Mouse (Mus musculus) heart, embryonic 14.5 days (tissue): ENCODE measurements at regions not wholly inside any gene's neighbourhood (a gene's known extent, or its start where the extent isn't known, plus 50 kb on each side); places are given as distances from the start of the nearest gene placed in this dataset.

Experiments used
- ATAC-seq: fragments of 200-750 bp; cut with Nextera tagmentation; 2 replicates; pipeline ENCODE4 v1.8.0; 2017; ENCODE audit warnings: low read depth, moderate TSS enrichment; ENCODE audit not compliant: insufficient number of reproducible peaks, insufficient read depth, low FRiP score
- H3K27ac ChIP-seq, 2 experiments: fragments of 200-500 bp in 1 of 2; fragments of 300-500 bp in 1 of 2; sonication (generic) in 1 of 2; replicated peaks in 1 of 2; 2 replicates each; pipeline ENCODE4 v1.5.1; 2012 to 2014; ENCODE audit warnings: low read depth in 2 of 2, low read length in 2 of 2, control low read depth in 1 of 2, mild to moderate bottlenecking in 1 of 2, mixed read lengths in 1 of 2; ENCODE audit not compliant: control insufficient read depth in 1 of 2, insufficient read depth in 1 of 2
- H3K27me3 ChIP-seq: fragments of 300-500 bp; sonication (generic); 2 replicates; pipeline ENCODE4 v1.6.1; 2014; ENCODE audit warnings: mild to moderate bottlenecking, low read length, control low read depth; ENCODE audit not compliant: control insufficient read depth, insufficient read depth
- H3K36me3 ChIP-seq: fragments of 300-500 bp; sonication (generic); 2 replicates; pipeline ENCODE4 v1.6.1; 2014; ENCODE audit warnings: mild to moderate bottlenecking, control low read depth, low read length, mixed read lengths; ENCODE audit not compliant: control insufficient read depth, insufficient read depth
- H3K4me1 ChIP-seq, 2 experiments: fragments of 200-500 bp in 1 of 2; fragments of 300-500 bp in 1 of 2; sonication (generic) in 1 of 2; 2 replicates each; pipeline ENCODE4 v1.6.1; 2012 to 2014; ENCODE audit warnings: low read length in 2 of 2, control low read depth in 1 of 2, mixed read lengths in 1 of 2; ENCODE audit not compliant: control insufficient read depth in 2 of 2, insufficient read depth in 2 of 2
- H3K4me2 ChIP-seq: fragments of 300-500 bp; sonication (generic); 2 replicates; pipeline ENCODE4 v1.6.1; 2014; ENCODE audit warnings: mild to moderate bottlenecking, low read length
- H3K4me3 ChIP-seq, 2 experiments: fragments of 200-500 bp in 1 of 2; fragments of 300-500 bp in 1 of 2; sonication (generic) in 1 of 2; 2 replicates each; pipeline ENCODE4 v1.5.1; 2012 to 2014; ENCODE audit warnings: low read length in 2 of 2, mild to moderate bottlenecking in 2 of 2, control low read depth in 1 of 2, low read depth in 1 of 2, moderate library complexity in 1 of 2; ENCODE audit not compliant: control insufficient read depth in 1 of 2, insufficient read depth in 1 of 2
- H3K9ac ChIP-seq: fragments of 300-500 bp; sonication (generic); 2 replicates; pipeline ENCODE4 v1.6.1; 2014; ENCODE audit warnings: mild to moderate bottlenecking, low read length
- H3K9me3 ChIP-seq: fragments of 300-500 bp; sonication (generic); 2 replicates; pipeline ENCODE4 v1.6.1; 2016; ENCODE audit warnings: low read length, control low read depth; ENCODE audit not compliant: control insufficient read depth
- WGBS: fragments of 180-500 bp; shearing (Covaris S2); extraction: QIAGEN DNeasy Blood & Tissue Kit; methylation state at CpG from one replicate; pipeline ENCODE4 v1.1.7; 2014; 5-methylcytosine and 5-hydroxymethylcytosine counted together

- no peak for ATAC-seq
- H3K4me2 ChIP-seq: no peak overlapping the region; the same call in 1 of the 2 replicates
- WGBS: 58% methylated on average over 18 of the region's 18 CpGs
- no peak overlapping the region for H3K27ac ChIP-seq
- no peaks in the 10 kb centered on the region for H3K36me3 ChIP-seq
- no peaks in the 10 kb centered on the region for H3K9me3 ChIP-seq
- no peak overlapping the region for H3K4me3 ChIP-seq
- H3K9ac ChIP-seq: no peak overlapping the region
- 0 out of 2 replicates have a peak, but pooled peaks cover 4% of the 10 kb centered on the region for H3K27me3 ChIP-seq
- H3K4me1 ChIP-seq: peaks cover 0 to 8% of the 10 kb centered on the region in 2 experiments; a peak in 2 of 4 replicates
These were observed 73.2 kb upstream of the A530016L24Rik start for GRCm38 (mm10) chr12:112415926-112416473.

GRCm38 (mm10) chr12:112416537-112416936 lies 72.7 kb upstream of the A530016L24Rik start:
- peaks cover 0 to 4% of the 10 kb centered on the region in 2 experiments; a peak in 1 of 4 replicates for H3K4me1 ChIP-seq

GRCm38 (mm10) chr12:112418636-112419035 lies 70.6 kb upstream of the A530016L24Rik start:
- no peak for ATAC-seq
- no peaks in the 10 kb centered on the region for H3K36me3 ChIP-seq
- no peak overlapping the region for H3K4me2 ChIP-seq
- H3K9me3 ChIP-seq: no peaks in the 10 kb centered on the region
- WGBS: 50% methylated on average over 12 of the region's 12 CpGs
- H3K9ac ChIP-seq: no peak overlapping the region
- no peak overlapping the region for H3K27ac ChIP-seq
- no peaks in the 10 kb centered on the region for H3K4me1 ChIP-seq
- H3K27me3 ChIP-seq: no peaks in the 10 kb centered on the region
- no peak overlapping the region for H3K4me3 ChIP-seq

More at GRCm38 (mm10) chr12:112416537-112416936, 72.7 kb upstream of the A530016L24Rik start:
- Histone ChIP-seq H3K27me3 (0 out of 2 replicates have a peak, but pooled peaks cover 4% of the 10 kb centered on the region), H3K4me2 (no peak overlapping the region), H3K27ac (no peak overlapping the region), H3K36me3 (no peaks in the 10 kb centered on the region), H3K9me3 (no peaks in the 10 kb centered on the region), H3K4me3 (no peak overlapping the region), H3K9ac (no peak overlapping the region)
- ATAC-seq: no peak
- WGBS: 71% methylated on average over 13 of the region's 13 CpGs

- Histone ChIP-seq H3K9ac (no peak overlapping the region), H3K4me1 (no peaks in the 10 kb centered on the region), H3K36me3 (no peaks in the 10 kb centered on the region), H3K4me2 (no peak overlapping the region), H3K27me3 (no peaks in the 10 kb centered on the region), H3K4me3 (no peak overlapping the region), H3K27ac (no peak overlapping the region), H3K9me3 (no peaks in the 10 kb centered on the region)
- WGBS: 86% methylated on average over 9 of the region's 9 CpGs
- no peak for ATAC-seq
These were observed 67.1 kb upstream of the A530016L24Rik start for GRCm38 (mm10) chr12:112422177-112422576.

- H3K4me3 ChIP-seq: no peak overlapping the region
- H3K27me3 ChIP-seq: no peaks in the 10 kb centered on the region
- WGBS: 87% methylated on average over 6 of the region's 6 CpGs
- H3K4me1 ChIP-seq: no peaks in the 10 kb centered on the region
- no peaks in the 10 kb centered on the region for H3K9me3 ChIP-seq
- H3K36me3 ChIP-seq: no peaks in the 10 kb centered on the region
- no peak overlapping the region for H3K27ac ChIP-seq
- ATAC-seq: no peak
- H3K4me2 ChIP-seq: no peak overlapping the region
- H3K9ac ChIP-seq: no peak overlapping the region
These were observed 65.1 kb upstream of the A530016L24Rik start for GRCm38 (mm10) chr12:112424150-112424549.

GRCm38 (mm10) chr12:112426681-112427080 lies 62.6 kb upstream of the A530016L24Rik start:
- ATAC-seq: no peak
- Histone ChIP-seq H3K9ac (no peak overlapping the region), H3K36me3 (no peaks in the 10 kb centered on the region), H3K9me3 (no peaks in the 10 kb centered on the region), H3K4me2 (no peak overlapping the region), H3K4me3 (no peak overlapping the region), H3K27ac (no peak overlapping the region), H3K27me3 (no peaks in the 10 kb centered on the region), H3K4me1 (peaks cover 0 to 2% of the 10 kb centered on the region in 2 experiments; a peak in 1 of 4 replicates)
- WGBS: 79% methylated on average over 9 of the region's 9 CpGs

GRCm38 (mm10) chr12:112430104-112430846 lies 59.0 kb upstream of the A530016L24Rik start:
- Histone ChIP-seq H3K27ac (no peak overlapping the region), H3K4me2 (no peak overlapping the region), H3K9ac (no peak overlapping the region), H3K9me3 (no peaks in the 10 kb centered on the region), H3K4me3 (no peak overlapping the region), H3K27me3 (peaks cover 6% of the 10 kb centered on the region; the same call in 1 of the 2 replicates), H3K4me1 (peaks cover 0 to 2% of the 10 kb centered on the region in 2 experiments; a peak in 1 of 4 replicates), H3K36me3 (no peaks in the 10 kb centered on the region)
- WGBS: 72% methylated on average over 22 of the region's 22 CpGs
- ATAC-seq: no peak
